Mouse (Mus musculus) heart, embryonic 12.5 days (tissue): ENCODE data around the gene Gbx1. TPM values are rescaled to one million over a fixed set of nuclear protein-coding genes. Genes with fewer than 3 reads are reported as not detected.
"Not testable (repeated sequence)": the region's sequence is repeated elsewhere in the genome, so short reads cannot be mapped to it uniquely, and the experiment has no call there.

ENCODE experiments used
- ATAC-seq: fragments of 200-750 bp; cut with Nextera tagmentation; 2 replicates; pipeline ENCODE4 v1.8.0; 2017; ENCODE audit warnings: moderate TSS enrichment, moderate library complexity; ENCODE audit not compliant: insufficient number of reproducible peaks, low FRiP score
- H3K27ac ChIP-seq: fragments of 300-500 bp; sonication (generic); 2 replicates; pipeline ENCODE4 v1.5.1; 2016; ENCODE audit warnings: mild to moderate bottlenecking, moderate library complexity; ENCODE audit not compliant: poor library complexity, severe bottlenecking
- H3K27me3 ChIP-seq: fragments of 300-500 bp; sonication (generic); replicated peaks from 2 replicates; pipeline ENCODE4 v1.6.1; 2016; ENCODE audit warnings: mild to moderate bottlenecking, moderate library complexity
- H3K36me3 ChIP-seq: fragments of 300-500 bp; sonication (generic); 2 replicates; pipeline ENCODE4 v1.6.1; 2016; ENCODE audit warnings: mild to moderate bottlenecking, moderate library complexity
- H3K4me1 ChIP-seq: fragments of 300-500 bp; sonication (generic); replicated peaks from 2 replicates; pipeline ENCODE4 v1.6.1; 2016; ENCODE audit warnings: mild to moderate bottlenecking
- H3K4me2 ChIP-seq: fragments of 300-500 bp; sonication (generic); 2 replicates; pipeline ENCODE4 v1.6.1; 2016; ENCODE audit warnings: mild to moderate bottlenecking, moderate library complexity
- H3K4me3 ChIP-seq: fragments of 300-500 bp; sonication (generic); 2 replicates; pipeline ENCODE4 v1.5.1; 2016; ENCODE audit warnings: mild to moderate bottlenecking
- H3K9ac ChIP-seq: fragments of 300-500 bp; sonication (generic); 2 replicates; pipeline ENCODE4 v1.6.1; 2016; ENCODE audit warnings: mild to moderate bottlenecking, moderate library complexity
- H3K9me3 ChIP-seq: fragments of 300-500 bp; sonication (generic); replicated peaks from 2 replicates; pipeline ENCODE4 v1.6.1; 2016; ENCODE audit warnings: mild to moderate bottlenecking, moderate library complexity
- WGBS: fragments of 180-500 bp; shearing (Covaris S2); methylation state at CpG from one replicate; pipeline ENCODE4 v1.1.7; 2016; 5-methylcytosine and 5-hydroxymethylcytosine counted together
- polyA plus RNA-seq: library from polyadenylated mRNA; unstranded; fragments of >200 nt; fragmentation: Nextera tagmentation; extraction: Ambion mirVana; gene quantifications from 2 replicates; pipeline ENCODE4 v1.2.1, GENCODE M21; 2016

Gbx1 gene
- not detected in 2 replicates for polyA plus RNA-seq

DNA sequence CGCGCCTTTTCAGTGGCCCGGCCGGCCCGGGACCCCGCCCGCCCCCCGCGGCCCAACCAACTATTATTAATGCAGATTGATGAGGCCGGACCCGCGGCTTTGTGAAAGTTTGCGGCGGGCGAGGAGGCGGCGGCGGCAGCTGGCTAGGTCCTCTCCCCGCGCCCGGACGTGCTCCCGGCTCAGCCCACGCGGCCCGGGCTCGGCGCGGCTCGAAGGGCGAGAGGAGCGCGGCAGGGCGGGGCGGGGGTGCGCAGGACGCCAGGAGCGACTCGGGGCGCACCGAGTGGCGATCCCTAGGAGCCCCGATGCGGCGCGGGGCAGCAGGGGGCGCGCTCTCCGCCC, at the start of gene Gbx1:
Gbx1 (minus strand) TSS at position 314 of the 342 bp plus-strand sequence.
- peak within 1 kb of the TSS; percentile 90 for H3K4me2 ChIP-seq
- H3K27me3 ChIP-seq: peaks cover 96% of the 10 kb centered on the region
- peak within 1 kb of the TSS; percentile 55 for H3K4me3 ChIP-seq
- H3K9ac ChIP-seq: peak within 1 kb of the TSS; percentile 66
- under 1% methylated on average over 38 of the region's 49 CpGs for WGBS
- H3K9me3 ChIP-seq: no peaks in the 10 kb centered on the region
- no peak for ATAC-seq
- peaks cover 15% of the 10 kb centered on the region for H3K4me1 ChIP-seq
- H3K27ac ChIP-seq: no peak within 1 kb of the TSS
- H3K36me3 ChIP-seq: no peaks in the 10 kb centered on the region

DNA sequence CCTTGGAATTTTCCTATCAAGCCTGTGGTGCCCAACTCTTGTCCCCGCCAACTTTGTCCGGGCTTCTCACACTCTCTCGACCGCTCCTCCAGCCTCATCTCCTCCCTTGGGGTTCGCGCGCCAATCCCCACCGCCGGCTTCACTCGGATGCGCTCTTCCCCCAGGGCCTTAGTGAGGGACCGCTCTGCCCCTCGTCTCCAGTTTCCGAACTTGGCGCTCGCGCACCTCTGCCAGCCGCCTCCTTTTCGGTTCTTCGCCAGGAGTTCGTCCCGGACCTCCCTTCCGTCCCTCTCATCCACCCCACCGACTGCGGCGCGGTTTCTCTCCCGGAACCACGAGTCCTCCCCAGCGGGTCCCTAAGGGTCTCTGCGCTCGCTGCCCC, 49.8 kb upstream of the Gbx1 start:
- ATAC-seq: peak; percentile 23; the same call in 1 of the 2 replicates
- peaks cover 39% of the 10 kb centered on the region for H3K36me3 ChIP-seq
- H3K9me3 ChIP-seq: no peaks in the 10 kb centered on the region
- H3K4me3 ChIP-seq: peak overlapping the region; percentile 84
- peak overlapping the region; percentile 71 for H3K27ac ChIP-seq
- peaks cover 14% of the 10 kb centered on the region for H3K4me1 ChIP-seq
- WGBS: under 1% methylated on average over 32 of the region's 32 CpGs
- H3K9ac ChIP-seq: peak overlapping the region; percentile 90
- peak overlapping the region; percentile 92 for H3K4me2 ChIP-seq
- no peaks in the 10 kb centered on the region for H3K27me3 ChIP-seq

- no peak overlapping the region for H3K27ac ChIP-seq
- H3K4me2 ChIP-seq: peak overlapping the region; percentile 92
- peaks cover 14% of the 10 kb centered on the region for H3K4me1 ChIP-seq
- peak overlapping the region; percentile 84 for H3K4me3 ChIP-seq
- 73% methylated on average over 1 of the region's 1 CpGs for WGBS
- no peaks in the 10 kb centered on the region for H3K27me3 ChIP-seq
- no peaks in the 10 kb centered on the region for H3K9me3 ChIP-seq
- ATAC-seq: no peak
- H3K9ac ChIP-seq: no peak overlapping the region
- peaks cover 47% of the 10 kb centered on the region for H3K36me3 ChIP-seq
Measured at GRCm38 (mm10) chr5:24575948-24576347, 48.9 kb upstream of the Gbx1 start.

- H3K4me1 ChIP-seq: no peaks in the 10 kb centered on the region
- H3K36me3 ChIP-seq: no peaks in the 10 kb centered on the region
- ATAC-seq: no peak
- no peak within 1 kb of the TSS for H3K4me2 ChIP-seq
- H3K27ac ChIP-seq: no peak within 1 kb of the TSS
- 0 out of 2 replicates have a peak, but pooled peaks cover 4% of the 10 kb centered on the region for H3K9me3 ChIP-seq
- 59% methylated on average over 2 of the region's 2 CpGs for WGBS
- no peak within 1 kb of the TSS for H3K4me3 ChIP-seq
- peaks cover 15% of the 10 kb centered on the region; the same call in 1 of the 2 replicates for H3K27me3 ChIP-seq
- H3K9ac ChIP-seq: no peak within 1 kb of the TSS
Measured at GRCm38 (mm10) chr5:24556709-24557108, 29.7 kb upstream of the Gbx1 start, which contains the start of gene 4931409K22Rik. 4931409K22Rik (minus strand) TSS chr5:24556809.

- H3K27me3 ChIP-seq: peaks cover 26% of the 10 kb centered on the region
- H3K36me3 ChIP-seq, H3K27ac ChIP-seq, H3K9ac ChIP-seq, H3K4me2 ChIP-seq, H3K4me3 ChIP-seq, H3K4me1 ChIP-seq, H3K9me3 ChIP-seq, ATAC-seq: not testable (repeated sequence)
- 88% methylated on average over 7 of the region's 7 CpGs for WGBS
Measured at GRCm38 (mm10) chr5:24555335-24555734, 28.3 kb upstream of the Gbx1 start.

GRCm38 (mm10) chr5:24553621-24554244, 26.7 kb upstream of the Gbx1 start:
- Histone ChIP-seq H3K4me2 (no peak overlapping the region), H3K36me3 (no peaks in the 10 kb centered on the region), H3K4me1 (peaks cover 9% of the 10 kb centered on the region), H3K9ac (no peak overlapping the region), H3K27ac (no peak overlapping the region), H3K4me3 (no peak overlapping the region), H3K27me3 (peaks cover 40% of the 10 kb centered on the region), H3K9me3 (0 out of 2 replicates have a peak, but pooled peaks cover 4% of the 10 kb centered on the region)
- ATAC-seq: no peak
- 60% methylated on average over 5 of the region's 5 CpGs for WGBS

- no peak for ATAC-seq
- Histone ChIP-seq H3K4me2 (peak overlapping the region; percentile 41), H3K4me1 (peaks cover 9% of the 10 kb centered on the region), H3K27me3 (peaks cover 40% of the 10 kb centered on the region), H3K9ac (no peak overlapping the region), H3K36me3 (no peaks in the 10 kb centered on the region), H3K27ac (no peak overlapping the region), H3K9me3 (0 out of 2 replicates have a peak, but pooled peaks cover 4% of the 10 kb centered on the region), H3K4me3 (no peak overlapping the region)
- 46% methylated on average over 2 of the region's 2 CpGs for WGBS
Measured at GRCm38 (mm10) chr5:24551317-24551688, 24.3 kb upstream of the Gbx1 start.

- Histone ChIP-seq H3K4me2 (peak overlapping the region; percentile 41), H3K9me3 (0 out of 2 replicates have a peak, but pooled peaks cover under 1% of the 10 kb centered on the region), H3K4me3 (no peak overlapping the region; the same call in 1 of the 2 replicates), H3K36me3 (no peaks in the 10 kb centered on the region), H3K9ac (no peak overlapping the region), H3K4me1 (peaks cover 9% of the 10 kb centered on the region), H3K27me3 (peaks cover 40% of the 10 kb centered on the region), H3K27ac (no peak overlapping the region)
- ATAC-seq: no peak
- 33% methylated on average over 26 of the region's 26 CpGs for WGBS
Measured at GRCm38 (mm10) chr5:24550598-24551316, 23.8 kb upstream of the Gbx1 start.

DNA sequence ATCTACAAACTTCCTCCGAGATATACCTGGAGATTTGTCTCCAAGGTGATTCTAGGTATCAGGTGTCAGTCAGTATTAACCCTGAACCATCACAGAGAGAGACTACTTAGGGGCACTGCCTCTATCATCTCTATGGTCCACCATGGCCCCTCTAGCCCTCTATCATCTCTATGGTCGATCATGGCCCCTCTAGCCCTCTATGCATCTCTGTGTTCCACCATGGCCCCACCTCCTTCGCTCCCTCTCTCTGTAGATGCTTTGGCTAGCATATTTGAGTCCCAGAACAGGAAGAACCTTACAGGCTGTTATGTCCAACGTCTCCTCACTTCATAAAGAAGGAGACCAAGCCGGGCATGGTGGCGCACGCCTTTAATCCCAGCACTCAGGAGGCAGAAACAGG, 15.6 kb upstream of the Gbx1 start:
- no peak overlapping the region for H3K4me2 ChIP-seq
- H3K4me3 ChIP-seq: no peak overlapping the region
- no peaks in the 10 kb centered on the region for H3K36me3 ChIP-seq
- H3K4me1 ChIP-seq: peaks cover 25% of the 10 kb centered on the region
- H3K27me3 ChIP-seq: peaks cover 13% of the 10 kb centered on the region
- H3K9me3 ChIP-seq: no peaks in the 10 kb centered on the region
- WGBS: 77% methylated on average over 7 of the region's 7 CpGs
- H3K27ac ChIP-seq: no peak overlapping the region
- H3K9ac ChIP-seq: no peak overlapping the region
- ATAC-seq: no peak

DNA sequence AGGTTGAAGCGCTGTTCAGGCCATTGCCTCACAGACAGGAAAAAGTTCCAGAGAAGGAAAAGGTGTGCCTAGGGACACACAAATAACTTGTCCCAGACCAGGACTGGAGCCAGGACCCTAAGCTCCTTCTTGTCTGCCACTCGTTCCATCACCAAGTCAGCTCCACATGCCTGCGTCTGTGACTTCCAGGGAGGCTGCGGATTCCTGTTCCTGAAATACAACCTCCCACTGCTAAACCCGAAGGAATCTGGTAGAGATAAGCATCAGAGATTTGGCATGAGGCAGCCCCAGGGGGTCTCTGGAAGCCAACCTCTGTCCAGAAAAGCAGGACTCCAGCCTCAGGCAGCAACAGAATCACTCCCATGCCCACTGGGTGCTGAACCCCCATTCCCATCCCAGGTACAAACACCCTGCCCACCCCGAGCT, 14.2 kb upstream of the Gbx1 start:
- Histone ChIP-seq H3K27me3 (peaks cover 26% of the 10 kb centered on the region), H3K4me1 (peaks cover 25% of the 10 kb centered on the region), H3K9ac (0 out of 2 replicates have a peak overlapping the region, but pooled peaks have one; percentile 8), H3K27ac (peak overlapping the region; percentile 67), H3K36me3 (no peaks in the 10 kb centered on the region), H3K9me3 (no peaks in the 10 kb centered on the region), H3K4me3 (peak overlapping the region; percentile 42), H3K4me2 (peak overlapping the region; percentile 73)
- no peak; the same call in 1 of the 2 replicates for ATAC-seq
- WGBS: 10% methylated on average over 6 of the region's 6 CpGs

DNA sequence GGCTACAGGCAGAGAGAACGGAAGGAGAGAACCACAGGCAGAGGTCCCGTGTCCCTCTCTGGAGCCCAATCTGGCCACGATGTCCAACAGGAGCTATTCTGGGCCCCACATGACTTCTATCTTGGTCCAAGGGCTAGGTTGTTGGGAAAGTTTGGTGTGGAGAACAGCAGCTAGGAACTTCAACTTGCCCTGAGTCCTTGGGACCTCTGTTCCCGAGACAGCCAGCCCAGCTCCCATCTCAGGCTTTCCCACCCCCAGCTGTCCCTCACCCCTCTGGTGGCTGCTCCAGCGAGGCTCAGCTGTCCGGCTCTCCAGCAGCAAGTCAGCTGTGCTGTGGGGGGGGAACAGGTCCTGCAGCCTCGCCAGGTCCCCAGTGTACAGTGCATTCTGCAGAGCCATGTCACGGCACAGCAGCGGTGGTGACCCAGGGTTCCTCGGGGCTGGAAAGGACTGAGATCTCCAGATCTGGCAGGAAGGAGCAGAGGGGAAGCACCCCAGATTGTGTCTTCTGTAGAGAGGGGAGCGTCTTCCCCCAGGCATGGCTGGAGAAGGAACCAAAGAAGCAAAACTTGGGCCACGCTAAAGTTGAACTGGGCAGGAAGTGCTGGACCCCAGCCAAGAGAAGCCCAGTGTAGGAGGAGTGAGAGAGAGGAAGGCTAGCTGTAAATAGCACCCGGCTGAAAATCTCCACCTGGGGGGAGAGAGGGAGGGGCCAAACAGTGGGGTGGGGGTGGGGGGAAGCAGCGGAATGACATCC, 13.6 kb upstream of the Gbx1 start, which contains the start of gene Asb10:
Asb10 (minus strand) TSS at position 592 of the 757 bp plus-strand sequence.
- peak within 1 kb of the TSS; percentile 67 for H3K27ac ChIP-seq
- H3K27me3 ChIP-seq: peaks cover 32% of the 10 kb centered on the region
- H3K9ac ChIP-seq: 0 out of 2 replicates have a peak within 1 kb of the TSS, but pooled peaks have one; percentile 8
- no peaks in the 10 kb centered on the region for H3K9me3 ChIP-seq
- peak within 1 kb of the TSS; percentile 73 for H3K4me2 ChIP-seq
- H3K4me3 ChIP-seq: peak within 1 kb of the TSS; percentile 42
- no peaks in the 10 kb centered on the region for H3K36me3 ChIP-seq
- WGBS: 12% methylated on average over 14 of the region's 14 CpGs
- peaks cover 25% of the 10 kb centered on the region for H3K4me1 ChIP-seq
- peak; percentile 78 for ATAC-seq
